In the genomic region with DNA sequence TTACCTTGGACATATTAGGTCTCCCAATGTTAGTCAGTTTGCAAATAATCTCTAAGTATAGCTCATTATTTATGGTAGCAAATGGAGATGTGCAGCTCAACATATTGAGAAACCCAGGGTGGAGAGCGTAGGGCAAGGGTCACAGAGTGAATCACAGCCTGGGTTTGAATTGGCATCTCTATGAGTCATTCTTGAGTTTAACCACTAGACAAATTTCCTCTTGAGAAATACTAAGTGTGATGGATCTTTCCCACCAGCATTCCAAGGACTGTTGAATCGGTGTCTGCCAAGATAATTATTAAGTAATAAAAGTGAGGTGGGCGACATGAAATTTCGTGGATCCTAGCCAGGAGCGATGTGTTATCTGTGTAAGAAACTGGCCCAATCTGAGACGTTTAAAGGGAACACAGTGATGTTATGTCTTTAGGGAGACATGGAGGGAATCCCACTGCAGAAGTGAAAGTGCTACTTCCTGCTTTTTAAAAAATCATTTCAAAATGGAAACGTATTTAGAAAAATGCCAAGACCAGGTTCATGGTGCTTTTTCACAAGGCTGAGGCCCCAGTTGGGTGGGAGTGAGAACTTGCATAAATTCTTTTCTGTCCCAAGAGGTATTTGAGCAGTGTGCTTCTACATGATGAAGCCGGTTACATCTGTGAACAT, we compare ENCODE assay signal across 14 mouse cellular contexts.
DNase-seq lines count a peak whose midpoint lies in the region; ATAC-seq and TF ChIP-seq lines count a peak whose summit lies in the region.
"Had no signal": no experiment of that assay in that cellular context is flagged by ENCODE, and none has a peak within 500 bp of the region (broad histone marks: within the 10 kb centered on the region; RNA-seq: fewer than 3 reads in every experiment).

No protein-coding gene starts in this region.

- no peak overlapping the region for H3K4me2 ChIP-seq in hindbrain, embryonic 11.5 days (replicated peaks; ENCODE audit: low read depth, low read length)
- H3K4me2 ChIP-seq: limb, embryonic 15.5 days; neural tube, embryonic 13.5 days had no signal

- H3K4me1 ChIP-seq in kidney, adult 2 months (ENCODE audit: control insufficient read depth, insufficient read depth, low read length), result no peaks in the 10 kb centered on the region
- H3K4me1 ChIP-seq in hindbrain, embryonic 11.5 days (replicated peaks; ENCODE audit: control insufficient read depth, insufficient read depth, low read length), result no peaks in the 10 kb centered on the region
- H3K4me1 ChIP-seq: limb, embryonic 15.5 days; neural tube, embryonic 13.5 days had no signal

- H3K27me3 ChIP-seq in kidney, adult 2 months (replicated peaks; ENCODE audit: control insufficient read depth, insufficient read depth, low read length), result no peaks in the 10 kb centered on the region
- H3K27me3 ChIP-seq in hindbrain, embryonic 11.5 days (ENCODE audit: control insufficient read depth, insufficient read depth, low read length), result no peaks in the 10 kb centered on the region
- H3K27me3 ChIP-seq: limb, embryonic 15.5 days; neural tube, embryonic 13.5 days had no signal

- no peak overlapping the region for H3K27ac ChIP-seq in kidney, adult 2 months (ENCODE audit: insufficient read depth, low read depth, low read length)
- H3K27ac ChIP-seq in hindbrain, embryonic 11.5 days (ENCODE audit: low read depth, low read length), result no peak overlapping the region
- H3K27ac ChIP-seq: limb, embryonic 15.5 days; neural tube, embryonic 13.5 days had no signal

- DNase-seq in kidney, adult 2 months, result peak; percentile 5
- DNase-seq in kidney, adult 9 months, result no peak
- peak; percentile 58 for DNase-seq in adrenal gland, adult 2 months
- peak; percentile 28 for DNase-seq in gonadal fat pad, adult 2 months (ENCODE audit: low read depth)
- DNase-seq in monocyte, adult 2 months (ENCODE audit: low read depth in 1 of 2, low spot score in 2 of 2), result peak; percentile 71 to 76
- DNase-seq in hindbrain, embryonic 11.5 days (ENCODE audit: low spot score), result no peak
- DNase-seq in spleen, postnatal 4 days (ENCODE audit: low spot score in 2 of 2), result no peak
- DNase-seq: cerebellum, adult 11-12 months; gastrocnemius, postnatal 10 days; kidney, adult 8-10 months; right cerebral cortex, postnatal 25 days had no signal

- no peak overlapping the region for H3K4me3 ChIP-seq in kidney, adult 2 months (ENCODE audit: insufficient read depth, low read depth, low read length)
- H3K4me3 ChIP-seq in hindbrain, embryonic 11.5 days (ENCODE audit: low read depth, low read length), result no peak overlapping the region
- H3K4me3 ChIP-seq: limb, embryonic 15.5 days; neural tube, embryonic 13.5 days had no signal

- WGBS in kidney, adult 2 months, result 79% methylated on average over 8 of the region's 8 CpGs
- WGBS in hindbrain, embryonic 11.5 days, result 92% methylated on average over 8 of the region's 8 CpGs

- no peaks in the 10 kb centered on the region for H3K36me3 ChIP-seq in kidney, adult 2 months (ENCODE audit: control insufficient read depth, insufficient read depth, low read length)
- H3K36me3 ChIP-seq in hindbrain, embryonic 11.5 days (ENCODE audit: control insufficient read depth, insufficient read depth, low read length), result no peaks in the 10 kb centered on the region
- H3K36me3 ChIP-seq: limb, embryonic 15.5 days; neural tube, embryonic 13.5 days had no signal

- no peak for TF ChIP-seq CTCF in kidney, adult 2 months (conservative IDR thresholded peaks at IDR 0.05; ENCODE audit: insufficient read depth, insufficient read length, low read depth, low read length)

- no peak for TF ChIP-seq POLR2A in kidney, adult 2 months (IDR thresholded peaks at IDR 0.05; ENCODE audit: low read depth, low read length)

- no peaks in the 10 kb centered on the region for H3K9me3 ChIP-seq in hindbrain, embryonic 11.5 days (ENCODE audit: control insufficient read depth, low read length)
- H3K9me3 ChIP-seq: limb, embryonic 15.5 days; neural tube, embryonic 13.5 days had no signal

- no peak overlapping the region for H3K9ac ChIP-seq in hindbrain, embryonic 11.5 days (ENCODE audit: low read depth, low read length)
- H3K9ac ChIP-seq: limb, embryonic 15.5 days; neural tube, embryonic 13.5 days had no signal

- no peak for ATAC-seq in hindbrain, embryonic 11.5 days (ENCODE audit: low FRiP score)
- ATAC-seq in CD4-positive, CD25-positive, alpha-beta regulatory T cell, adult 4 months, result no peak

Comparison
In these comparisons a context has a peak if more than half of its experiments do, and no peak if none do; other contexts are left out.
1. DNase-seq: peak in kidney, adult 2 months (single experiment), adrenal gland, adult 2 months (single experiment), gonadal fat pad, adult 2 months (single experiment) and monocyte, adult 2 months (2 of 2); none in kidney, adult 9 months (single experiment), hindbrain, embryonic 11.5 days (single experiment) and spleen, postnatal 4 days (0 of 2).